Mouse (Mus musculus) hindbrain, embryonic 11.5 days (tissue): Measurements from ENCODE around the gene Tm6sf2. TPM values are rescaled to one million over a fixed set of nuclear protein-coding genes. Genes with fewer than 3 reads are reported as not detected.

Source experiments
- ATAC-seq: fragments of 200-750 bp; cut with Nextera tagmentation; 2 replicates; pipeline ENCODE4 v1.8.0; 2017; ENCODE audit warnings: mild to moderate bottlenecking, moderate TSS enrichment, moderate library complexity; ENCODE audit not compliant: low FRiP score
- DNase-seq: peaks from one replicate; pipeline ENCODE4 v3.0.0-alpha.2; 2015; ENCODE audit warnings: low spot score
- H3K27ac ChIP-seq: fragments of 300-500 bp; sonication (generic); 2 replicates; pipeline ENCODE4 v1.5.1; 2014; ENCODE audit warnings: mild to moderate bottlenecking, low read depth, low read length
- H3K27me3 ChIP-seq: fragments of 300-500 bp; sonication (generic); 2 replicates; pipeline ENCODE4 v1.6.1; 2014; ENCODE audit warnings: mild to moderate bottlenecking, low read length, moderate library complexity, mixed read lengths; ENCODE audit not compliant: control insufficient read depth, insufficient read depth
- H3K36me3 ChIP-seq: fragments of 300-500 bp; sonication (generic); 2 replicates; pipeline ENCODE4 v1.6.1; 2014; ENCODE audit warnings: mild to moderate bottlenecking, low read length, moderate library complexity, mixed read lengths; ENCODE audit not compliant: control insufficient read depth, insufficient read depth
- H3K4me1 ChIP-seq: fragments of 300-500 bp; sonication (generic); replicated peaks from 2 replicates; pipeline ENCODE4 v1.6.1; 2014; ENCODE audit warnings: low read length, mixed read lengths; ENCODE audit not compliant: control insufficient read depth, insufficient read depth
- H3K4me2 ChIP-seq: fragments of 300-500 bp; sonication (generic); replicated peaks from 2 replicates; pipeline ENCODE4 v1.6.1; 2014; ENCODE audit warnings: mild to moderate bottlenecking, low read depth, low read length
- H3K4me3 ChIP-seq: fragments of 300-500 bp; sonication (generic); 2 replicates; pipeline ENCODE4 v1.5.1; 2014; ENCODE audit warnings: low read depth, low read length
- H3K9ac ChIP-seq: fragments of 300-500 bp; sonication (generic); 2 replicates; pipeline ENCODE4 v1.6.1; 2014; ENCODE audit warnings: low read depth, low read length
- H3K9me3 ChIP-seq: fragments of 300-500 bp; sonication (generic); 2 replicates; pipeline ENCODE4 v1.6.1; 2016; ENCODE audit warnings: low read length; ENCODE audit not compliant: control insufficient read depth
- WGBS: fragments of 180-500 bp; shearing (Covaris S2); extraction: QIAGEN DNeasy Blood & Tissue Kit; methylation state at CpG from one replicate; pipeline ENCODE4 v1.1.7; 2014; 5-methylcytosine and 5-hydroxymethylcytosine counted together
- polyA plus RNA-seq: library from polyadenylated mRNA; unstranded; fragments of >200 nt; fragmentation: Nextera tagmentation; extraction: Ambion mirVana; gene quantifications from 2 replicates; pipeline ENCODE4 v1.2.1, GENCODE M21; 2014

Tm6sf2 gene
- polyA plus RNA-seq, 1 experiment from 2014 or later = 1.4 TPM

GRCm38 (mm10) chr8:70118726-70119700 lies 46.3 kb downstream of the Tm6sf2 start:
- DNase-seq = peak; percentile 86
- Histone ChIP-seq H3K4me1 (peaks cover 4% of the 10 kb centered on the region; the same call in 1 of the 2 replicates), H3K27ac (peak overlapping the region; percentile 96), H3K36me3 (0 out of 2 replicates have a peak, but pooled peaks cover 2% of the 10 kb centered on the region), H3K9me3 (no peaks in the 10 kb centered on the region; the same call in 1 of the 2 replicates), H3K27me3 (peaks cover 23% of the 10 kb centered on the region), H3K9ac (peak overlapping the region; percentile 76), H3K4me3 (peak overlapping the region; percentile 50), H3K4me2 (peak overlapping the region; percentile 71)
- 7% methylated on average over 17 of the region's 17 CpGs for WGBS
- ATAC-seq = peak; percentile 91

- Histone ChIP-seq H3K27ac (peak within 1 kb of the TSS; percentile 96), H3K4me3 (peak within 1 kb of the TSS; percentile 50), H3K4me2 (peak within 1 kb of the TSS; percentile 71), H3K9ac (peak within 1 kb of the TSS; percentile 76), H3K27me3 (peaks cover 9% of the 10 kb centered on the region), H3K4me1 (peaks cover 4% of the 10 kb centered on the region; the same call in 1 of the 2 replicates), H3K9me3 (no peaks in the 10 kb centered on the region), H3K36me3 (no peaks in the 10 kb centered on the region)
- DNase-seq (peak; percentile 94), ATAC-seq (peak; percentile 67)
- WGBS = 1% methylated on average over 19 of the region's 19 CpGs
These were observed 47.9 kb downstream of the Tm6sf2 start, which contains the start of gene Ncan for GRCm38 (mm10) chr8:70120667-70121066. TSS of gene Ncan (minus strand) at chr8:70120873.

GRCm38 (mm10) chr8:70122863-70123262 lies 50.1 kb downstream of the Tm6sf2 start:
- no peaks in the 10 kb centered on the region for H3K9me3 ChIP-seq
- no peaks in the 10 kb centered on the region for H3K36me3 ChIP-seq
- H3K4me1 ChIP-seq = no peaks in the 10 kb centered on the region
- no peaks in the 10 kb centered on the region for H3K27me3 ChIP-seq
- ATAC-seq (no peak), DNase-seq (no peak)
- no peak overlapping the region for H3K9ac ChIP-seq
- H3K4me3 ChIP-seq = no peak overlapping the region
- WGBS = 56% methylated on average over 2 of the region's 2 CpGs
- H3K4me2 ChIP-seq = no peak overlapping the region
- H3K27ac ChIP-seq = no peak overlapping the region

GRCm38 (mm10) chr8:70124992-70125391 lies 52.3 kb downstream of the Tm6sf2 start:
- H3K27ac ChIP-seq = no peak overlapping the region
- 69% methylated on average over 8 of the region's 8 CpGs for WGBS
- H3K36me3 ChIP-seq = no peaks in the 10 kb centered on the region
- H3K4me2 ChIP-seq = no peak overlapping the region
- no peak overlapping the region for H3K9ac ChIP-seq
- DNase-seq (no peak), ATAC-seq (no peak)
- H3K9me3 ChIP-seq = no peaks in the 10 kb centered on the region
- H3K27me3 ChIP-seq = no peaks in the 10 kb centered on the region
- no peaks in the 10 kb centered on the region for H3K4me1 ChIP-seq
- no peak overlapping the region for H3K4me3 ChIP-seq

- Histone ChIP-seq H3K27me3 (no peaks in the 10 kb centered on the region), H3K36me3 (no peaks in the 10 kb centered on the region), H3K4me1 (peaks cover 5% of the 10 kb centered on the region; the same call in 1 of the 2 replicates), H3K9me3 (no peaks in the 10 kb centered on the region), H3K4me3 (no peak overlapping the region), H3K4me2 (no peak overlapping the region), H3K27ac (no peak overlapping the region), H3K9ac (no peak overlapping the region)
- DNase-seq = no peak
- no peak for ATAC-seq
- WGBS = 89% methylated on average over 3 of the region's 3 CpGs
These were observed 55.7 kb downstream of the Tm6sf2 start for GRCm38 (mm10) chr8:70128435-70128834.

GRCm38 (mm10) chr8:70129309-70129952 lies 56.7 kb downstream of the Tm6sf2 start:
- Histone ChIP-seq H3K27me3 (no peaks in the 10 kb centered on the region), H3K9ac (no peak overlapping the region), H3K4me1 (peaks cover 5% of the 10 kb centered on the region; the same call in 1 of the 2 replicates), H3K4me2 (no peak overlapping the region), H3K36me3 (no peaks in the 10 kb centered on the region), H3K27ac (no peak overlapping the region), H3K9me3 (no peaks in the 10 kb centered on the region), H3K4me3 (no peak overlapping the region)
- 69% methylated on average over 9 of the region's 9 CpGs for WGBS
- DNase-seq = no peak
- no peak for ATAC-seq

Other genes starting within 250 kb of the Tm6sf2 start
- gene Pbx4, start 240.4 kb upstream of the Tm6sf2 start, polyA plus RNA-seq = 41.5 and 42.5 TPM in 2 replicates
- 0.50 and 0.73 TPM in 2 replicates for gene Cilp2, start 185.2 kb upstream of the Tm6sf2 start, polyA plus RNA-seq
- gene Tssk6, start 170.7 kb upstream of the Tm6sf2 start, polyA plus RNA-seq = 4.2 and 4.3 TPM in 2 replicates
- 169 and 174 TPM in 2 replicates for gene Ndufa13, start 170.4 kb upstream of the Tm6sf2 start, polyA plus RNA-seq
- gene Yjefn3, start 170.2 kb upstream of the Tm6sf2 start, polyA plus RNA-seq = 4.6 and 6.1 TPM in 2 replicates
- gene Gatad2a, start 76.5 kb upstream of the Tm6sf2 start, polyA plus RNA-seq = 48.8 and 62.0 TPM in 2 replicates
- gene Mau2, start 30.2 kb upstream of the Tm6sf2 start, polyA plus RNA-seq = 51.1 and 52.1 TPM in 2 replicates
- gene Sugp1, start 30.1 kb upstream of the Tm6sf2 start, polyA plus RNA-seq = 34.5 and 35.4 TPM in 2 replicates
- gene Hapln4, start 10.5 kb downstream of the Tm6sf2 start, polyA plus RNA-seq = 0.22 TPM in 1 of 2 replicates, not detected in the other
- 71.3 and 74.5 TPM in 2 replicates for gene Ncan, start 47.9 kb downstream of the Tm6sf2 start, polyA plus RNA-seq
- gene Nr2c2ap, start 58.4 kb downstream of the Tm6sf2 start, polyA plus RNA-seq = 16.7 and 19.2 TPM in 2 replicates
- 10.9 and 14.6 TPM in 2 replicates for gene Rfxank, start 66.2 kb downstream of the Tm6sf2 start, polyA plus RNA-seq
- gene Borcs8, start 66.6 kb downstream of the Tm6sf2 start, polyA plus RNA-seq = 48.4 and 49.0 TPM in 2 replicates
- gene Mef2b, start 66.8 kb downstream of the Tm6sf2 start, polyA plus RNA-seq = 0.28 and 0.32 TPM in 2 replicates
- gene Tmem161a, start 99.4 kb downstream of the Tm6sf2 start, polyA plus RNA-seq = 22.3 and 24.3 TPM in 2 replicates
- 1.5 and 2.0 TPM in 2 replicates for gene Slc25a42, start 139.4 kb downstream of the Tm6sf2 start, polyA plus RNA-seq
- gene Sugp2, start 161.3 kb downstream of the Tm6sf2 start, polyA plus RNA-seq = 46.5 and 46.8 TPM in 2 replicates
- 34.0 and 37.5 TPM in 2 replicates for gene Armc6, start 161.5 kb downstream of the Tm6sf2 start, polyA plus RNA-seq
- 50.4 and 51.6 TPM in 2 replicates for gene Homer3, start 209.9 kb downstream of the Tm6sf2 start, polyA plus RNA-seq
- 43.3 and 50.1 TPM in 2 replicates for gene Ddx49, start 229.6 kb downstream of the Tm6sf2 start, polyA plus RNA-seq
- 268 and 278 TPM in 2 replicates for gene Cope, start 229.6 kb downstream of the Tm6sf2 start, polyA plus RNA-seq
- gene Cers1, start 242.9 kb downstream of the Tm6sf2 start, polyA plus RNA-seq = 5.7 and 6.2 TPM in 2 replicates